Mouse (Mus musculus): ENCODE data around the gene Cmip.

DNA sequence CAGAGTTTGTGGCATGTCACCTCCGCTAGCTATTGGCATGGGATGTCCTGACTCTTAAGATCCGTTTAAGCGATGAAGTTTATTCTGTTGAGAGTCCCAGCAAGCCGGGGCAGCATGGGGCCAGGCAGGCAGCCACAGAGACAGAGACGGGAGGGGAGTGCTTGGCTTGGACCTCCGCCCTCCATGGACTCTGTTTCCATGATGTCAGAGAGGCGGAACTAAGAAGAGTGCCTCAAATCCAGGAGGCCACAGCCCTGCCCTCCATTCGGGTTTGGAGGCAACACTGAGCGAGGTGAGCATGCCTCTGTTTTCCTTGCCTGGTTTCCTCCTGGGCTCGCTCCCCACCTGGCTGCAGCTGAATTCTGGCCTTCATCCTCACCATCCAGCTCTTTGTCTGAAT, 153.5 kb downstream of the Cmip start:
- TF ChIP-seq CTCF (IDR thresholded peaks at IDR 0.05; ENCODE audit: low read depth) (no peak), EP300 (IDR thresholded peaks at IDR 0.05; ENCODE audit: low read depth) (no peak)

Data from liver, postnatal 0 days (tissue).